Mouse (Mus musculus) olfactory bulb, adult 2 months (tissue): Measurements from ENCODE around the gene Slc13a5.

Source experiments
- CTCF ChIP-seq: fragments of 200-500 bp; IDR thresholded peaks from 2 replicates; pipeline ENCODE4 v1.5.1; 2012; ENCODE audit warnings: low read depth, mild to moderate bottlenecking, low read length, moderate library complexity; ENCODE audit not compliant: insufficient read depth
- POLR2A ChIP-seq: fragments of 200-500 bp; IDR thresholded peaks from 2 replicates; pipeline ENCODE4 v1.6.1; 2012; ENCODE audit warnings: mild to moderate bottlenecking, low read depth, low read length, moderate library complexity; ENCODE audit not compliant: insufficient read depth

GRCm38 (mm10) chr11:72205256-72205655 is 61.8 kb downstream of the Slc13a5 start:
- TF ChIP-seq CTCF (no peak), POLR2A (no peak)
